Mouse (Mus musculus) 3134 (cell line): ENCODE results near the gene Adig.

Experiments used
- DNase-seq: peaks from one replicate; pipeline ENCODE4 v3.0.0-alpha.2; 2011; ENCODE audit warnings: low spot score; ENCODE audit not compliant: insufficient read length; ENCODE audit errors: extremely low read depth

The Adig gene

DNA sequence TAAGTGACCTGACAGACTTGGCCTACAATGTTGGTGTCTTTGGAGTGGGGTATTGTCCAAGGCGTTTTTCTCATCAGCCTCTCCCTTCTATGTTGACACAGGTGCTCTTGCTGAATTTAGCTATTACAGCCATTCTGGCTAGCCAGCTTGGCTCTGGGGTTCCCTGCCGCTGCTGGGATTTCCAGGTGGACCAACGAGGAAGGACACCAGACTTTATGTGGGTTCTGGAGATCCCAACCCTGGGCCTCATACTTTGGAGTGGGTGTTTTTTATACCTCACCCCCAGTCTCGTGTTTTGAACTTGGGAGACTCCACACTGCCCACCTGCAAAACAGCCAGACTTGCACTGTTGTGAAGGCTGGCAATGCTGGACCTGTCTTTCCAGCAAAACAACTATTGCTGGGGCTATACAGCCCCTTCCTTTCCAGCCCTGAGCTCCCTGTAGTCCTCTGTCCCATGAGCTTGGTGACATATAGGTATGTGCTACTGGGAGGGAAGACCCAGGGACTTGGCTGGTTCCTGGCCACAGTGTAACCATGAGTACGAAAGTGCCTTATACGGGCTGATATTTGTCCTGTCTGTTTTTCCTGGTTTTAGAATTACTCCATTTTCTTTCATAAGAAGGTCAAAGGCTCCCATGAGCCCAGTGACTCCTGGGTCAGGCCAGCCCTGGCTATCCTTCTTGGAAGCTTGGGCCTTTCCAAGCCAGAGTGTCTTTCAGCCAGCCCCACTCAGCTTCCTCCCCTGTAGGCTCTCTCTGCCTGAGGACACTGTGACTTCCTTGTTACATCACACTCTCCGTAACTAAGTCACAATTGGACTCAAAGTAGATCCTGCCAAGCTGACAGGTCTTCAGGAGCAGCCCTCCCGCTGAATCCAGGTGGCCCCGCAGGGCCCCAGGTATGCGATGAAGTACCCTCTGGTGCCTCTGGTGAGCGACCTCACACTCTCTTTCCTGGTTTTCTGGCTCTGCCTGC is at the start of gene Adig:
Gene Adig (plus strand): TSS at position 777 of the 977 bp plus-strand sequence.
- no peak for DNase-seq

DNA sequence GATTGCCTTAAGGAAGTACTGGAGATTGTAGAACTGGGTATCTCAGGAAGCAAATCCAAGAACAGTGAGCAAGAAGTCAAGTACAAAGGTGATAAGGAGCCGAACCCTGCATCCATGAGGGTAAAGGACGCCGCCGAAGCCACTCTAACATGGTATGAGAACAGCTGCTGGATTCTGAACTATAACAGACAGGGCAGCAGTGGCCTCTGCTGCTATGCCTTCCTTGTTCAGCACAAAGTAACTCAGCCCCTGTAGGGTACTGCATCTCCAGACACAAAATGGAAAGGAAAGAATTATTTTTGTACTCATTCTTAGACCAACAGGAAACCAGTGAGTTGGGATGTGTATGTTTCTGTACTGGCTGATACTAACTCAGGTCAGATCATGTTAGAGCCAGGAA is 46.0 kb upstream of the Adig start:
- no peak for DNase-seq

DNA sequence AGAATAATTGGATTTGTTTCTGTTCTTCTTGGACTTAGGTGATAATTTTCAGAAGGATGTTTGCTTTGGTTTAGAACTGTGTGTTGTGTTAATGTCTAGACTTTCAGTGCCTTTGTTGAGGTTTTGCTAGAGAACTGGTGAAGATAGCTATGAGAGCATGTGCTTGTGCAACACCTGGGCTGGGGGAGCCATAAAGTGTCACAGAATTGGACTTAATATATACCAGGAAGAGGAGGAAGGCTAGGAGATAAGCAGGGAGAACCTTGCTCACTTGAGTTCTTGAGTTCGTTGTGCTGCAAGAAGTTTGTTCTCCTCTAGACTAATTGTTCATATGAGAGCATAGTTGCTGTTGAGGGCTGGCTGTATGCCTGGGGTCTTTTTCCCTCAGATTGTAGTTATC is 44.8 kb upstream of the Adig start:
- DNase-seq: no peak

DNA sequence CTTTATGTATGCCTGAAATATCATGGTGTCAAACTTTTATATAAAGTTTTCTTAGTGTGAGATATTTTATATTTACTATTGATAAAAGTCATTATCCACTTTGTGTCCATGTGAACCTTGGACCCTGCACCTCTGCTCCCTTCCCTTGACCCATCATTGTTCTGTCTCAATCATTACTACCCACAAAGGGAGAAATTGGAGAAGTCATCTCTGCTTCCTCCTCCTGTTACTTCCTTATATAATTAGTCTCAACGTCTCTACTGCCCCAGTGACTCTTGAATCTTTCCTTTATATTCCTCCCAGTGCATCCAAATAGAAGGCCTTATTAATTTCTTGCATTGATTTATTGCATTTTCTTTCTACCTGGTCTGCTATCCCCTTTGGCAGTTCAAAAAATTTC is 40.0 kb upstream of the Adig start:
- DNase-seq: no peak

DNA sequence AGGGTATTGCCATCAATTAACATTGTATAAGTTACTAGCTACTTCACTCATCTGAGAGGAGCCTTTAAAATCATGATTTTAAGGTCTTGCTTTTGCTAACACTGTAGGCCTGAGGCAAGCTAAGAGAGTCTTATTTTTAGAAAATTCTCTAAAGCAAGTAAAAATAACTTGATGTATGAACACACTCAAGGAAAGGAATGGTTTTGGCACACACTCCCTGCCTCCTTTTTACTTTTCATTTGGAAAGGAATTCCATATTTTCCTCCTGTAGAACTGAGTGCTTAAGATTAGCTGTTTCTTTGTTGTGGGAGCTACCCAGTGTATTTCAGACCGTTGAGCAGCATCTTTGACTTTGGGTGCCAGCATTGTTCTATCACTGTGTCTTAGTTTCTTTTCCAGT is 28.3 kb upstream of the Adig start:
- no peak for DNase-seq

DNA sequence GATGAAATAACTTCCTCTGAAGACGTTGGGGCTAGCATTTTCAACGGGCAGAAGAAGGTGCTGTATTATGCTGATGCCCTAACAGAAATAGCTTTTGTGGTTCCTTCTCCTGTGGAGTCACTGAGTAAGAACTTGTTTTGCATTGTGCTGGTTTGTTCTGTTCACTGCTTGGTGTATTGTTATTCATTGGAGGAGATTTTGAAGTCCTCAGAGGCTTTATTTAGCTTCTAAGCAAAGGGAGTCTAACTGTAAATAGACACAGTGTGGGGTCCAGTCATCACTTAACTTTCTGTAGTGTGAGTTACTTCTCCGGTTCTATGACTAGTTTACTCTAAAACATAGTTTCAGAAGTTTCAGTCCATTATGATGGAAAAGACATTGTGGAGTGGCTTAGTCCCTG is 24.8 kb upstream of the Adig start:
- no peak for DNase-seq

DNA sequence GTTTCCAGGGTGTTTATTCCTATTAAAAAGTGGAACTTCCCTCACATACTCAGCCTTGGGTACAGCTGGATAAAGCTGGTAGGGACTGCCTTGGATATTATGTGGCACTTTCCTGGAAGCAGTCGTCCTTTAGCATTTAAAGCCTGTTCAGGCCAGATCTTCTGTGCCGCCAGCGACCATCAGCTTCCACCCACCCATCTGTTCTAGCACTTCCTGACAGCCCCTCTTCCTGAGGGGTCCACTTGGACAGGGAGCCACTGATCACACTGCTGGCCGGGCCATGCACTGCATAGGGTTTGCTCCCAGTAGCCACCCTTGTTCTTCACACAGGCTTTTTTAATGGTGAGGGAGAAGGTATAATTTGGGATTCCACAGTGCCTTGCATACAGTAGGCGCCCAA is 4.0 kb upstream of the Adig start:
- no peak for DNase-seq

DNA sequence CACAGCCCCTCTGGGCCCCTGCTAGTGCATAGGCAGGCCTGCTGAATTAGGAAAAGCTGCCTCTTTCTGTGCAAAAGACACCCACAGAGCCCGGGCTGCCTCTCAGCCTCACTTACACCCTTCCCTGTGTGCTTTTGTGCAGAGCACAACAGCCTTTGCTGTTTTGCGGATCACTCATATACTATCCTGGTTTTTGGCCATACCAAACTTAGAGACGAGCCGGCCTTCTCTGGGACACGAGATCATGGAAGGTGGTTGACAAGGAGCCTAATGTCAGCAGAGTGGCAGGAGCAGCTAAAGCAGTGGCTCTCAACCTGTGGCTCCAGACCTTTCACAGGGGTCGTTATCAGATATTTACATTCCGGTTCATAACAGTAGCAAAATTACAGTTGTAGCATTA is 814 bp downstream of the Adig start:
- no peak for DNase-seq

DNA sequence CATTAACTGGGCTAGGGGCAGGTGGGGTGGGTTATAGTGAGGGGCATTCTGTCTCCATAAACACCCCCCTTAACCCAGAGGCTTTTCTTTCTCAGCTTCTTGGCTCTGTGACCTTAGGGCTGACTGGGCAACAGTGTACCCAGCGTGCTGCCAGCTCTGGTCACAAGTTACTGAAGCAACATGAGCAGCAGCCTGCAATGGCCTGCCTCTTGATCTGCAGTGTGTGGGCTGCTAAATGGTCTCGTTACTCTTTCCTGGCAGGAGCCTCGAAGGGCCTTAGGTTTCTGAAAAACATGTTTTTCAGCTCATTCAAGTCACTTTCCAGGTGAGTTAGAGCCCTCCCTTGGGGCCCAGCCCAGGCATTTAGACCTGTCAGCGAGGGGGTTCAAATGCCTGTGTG is 1.3 kb downstream of the Adig start:
- no peak for DNase-seq

DNA sequence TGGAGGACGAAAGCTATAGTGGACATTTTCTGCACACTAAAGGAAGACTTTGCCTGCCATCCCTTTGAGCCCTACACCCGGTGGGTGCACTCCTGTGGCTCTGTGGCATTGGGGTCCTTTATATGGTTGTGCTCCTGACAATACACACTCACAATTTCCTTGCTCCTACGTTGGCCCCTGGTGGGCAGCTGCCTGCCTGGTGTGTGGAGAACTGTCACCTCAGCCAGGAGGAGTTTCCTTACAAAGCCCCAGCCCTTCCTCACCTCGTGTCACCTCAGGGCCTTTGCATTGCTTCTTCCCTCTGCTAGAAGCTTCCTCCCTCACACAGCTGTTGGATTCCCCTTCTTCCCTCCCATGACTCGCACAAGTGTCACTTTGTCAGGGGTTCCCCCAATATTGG is 4.1 kb downstream of the Adig start:
- DNase-seq: no peak

DNA sequence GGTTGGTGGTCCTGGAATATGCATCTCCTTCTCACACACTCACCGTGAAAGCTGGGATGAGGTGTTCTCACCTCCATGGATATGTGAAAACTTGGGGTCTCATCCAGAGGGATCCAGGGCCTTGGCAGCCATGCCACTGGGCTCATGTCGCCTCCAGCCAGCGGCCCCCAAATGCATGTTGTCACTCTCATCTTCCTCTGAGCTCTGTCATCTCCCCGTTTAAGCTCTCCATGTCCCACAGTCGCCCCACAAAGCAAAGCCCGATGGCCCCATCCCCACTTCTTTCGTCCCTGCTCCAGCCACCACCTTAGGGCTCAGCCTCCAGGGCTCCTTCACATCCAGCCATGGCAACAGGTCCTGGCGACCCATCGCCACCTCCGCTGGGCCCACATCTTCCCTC is 4.6 kb downstream of the Adig start:
- no peak for DNase-seq

DNA sequence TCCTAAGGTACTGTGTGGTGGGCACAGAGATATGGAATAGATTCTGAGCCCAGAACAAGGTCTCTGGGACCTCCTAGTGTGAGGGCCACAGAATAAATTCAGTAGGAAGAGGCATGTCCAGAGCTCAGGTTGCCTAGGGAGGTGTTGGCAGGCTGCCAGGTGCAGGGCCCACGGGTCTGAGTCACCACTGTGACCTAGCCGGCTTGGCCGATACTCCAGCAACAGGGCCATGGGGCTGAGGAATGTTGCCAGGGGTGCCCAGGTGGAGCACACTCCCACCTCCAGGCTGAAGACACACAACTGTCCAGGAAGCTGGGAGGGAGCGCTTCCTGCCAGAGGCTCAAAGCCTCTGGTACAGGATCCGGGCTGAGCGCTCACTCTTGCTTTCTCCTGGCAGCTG is 8.3 kb downstream of the Adig start:
- peak; percentile 89 for DNase-seq

DNA sequence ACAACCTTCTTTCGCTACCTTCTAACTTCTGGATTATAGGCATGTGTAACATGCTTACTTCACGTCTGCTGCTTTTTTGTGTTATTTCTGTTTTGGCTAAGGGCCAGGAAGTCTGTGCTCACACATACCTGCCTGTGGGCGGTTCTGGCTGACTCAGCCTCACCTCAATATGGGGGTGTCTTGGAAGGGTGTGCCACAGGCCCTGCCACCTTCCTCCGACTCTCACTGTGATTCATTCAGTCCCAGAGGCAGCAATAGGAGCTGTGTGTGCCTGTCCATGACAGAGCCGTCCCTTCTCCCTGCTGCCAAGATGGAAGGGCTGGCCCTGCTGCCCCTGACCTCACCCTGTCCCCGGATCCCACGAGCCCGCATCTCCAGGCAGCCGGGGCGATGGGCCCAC is 10.1 kb downstream of the Adig start, which contains the start of gene Arhgap40:
Gene Arhgap40 (plus strand): TSS at position 269 of the 400 bp plus-strand sequence.
- DNase-seq: no peak

DNA sequence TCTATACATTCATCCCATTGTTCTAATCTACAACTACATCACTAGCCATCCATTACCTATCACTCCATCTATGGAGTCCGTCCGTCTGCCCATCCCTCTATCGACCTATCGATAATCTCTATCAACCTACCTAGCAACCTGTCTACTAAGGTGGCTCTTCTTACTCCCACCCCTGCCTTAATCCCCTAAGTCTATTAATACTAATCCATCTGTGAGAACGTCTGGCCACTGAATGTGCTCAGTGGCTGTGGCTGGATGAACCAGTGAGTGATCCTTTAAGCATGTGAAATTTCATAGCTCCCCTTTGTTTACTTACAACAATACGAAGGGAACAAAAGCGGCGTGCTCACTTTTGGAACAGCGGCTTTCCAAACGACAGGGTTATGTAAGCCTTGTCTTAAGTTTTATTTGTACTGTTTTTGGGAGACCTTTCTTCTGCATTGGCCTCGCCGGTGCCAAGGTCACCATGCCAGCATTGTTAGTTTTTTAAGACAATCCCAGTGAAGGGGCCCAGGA is 11.5 kb downstream of the Adig start:
- no peak for DNase-seq

DNA sequence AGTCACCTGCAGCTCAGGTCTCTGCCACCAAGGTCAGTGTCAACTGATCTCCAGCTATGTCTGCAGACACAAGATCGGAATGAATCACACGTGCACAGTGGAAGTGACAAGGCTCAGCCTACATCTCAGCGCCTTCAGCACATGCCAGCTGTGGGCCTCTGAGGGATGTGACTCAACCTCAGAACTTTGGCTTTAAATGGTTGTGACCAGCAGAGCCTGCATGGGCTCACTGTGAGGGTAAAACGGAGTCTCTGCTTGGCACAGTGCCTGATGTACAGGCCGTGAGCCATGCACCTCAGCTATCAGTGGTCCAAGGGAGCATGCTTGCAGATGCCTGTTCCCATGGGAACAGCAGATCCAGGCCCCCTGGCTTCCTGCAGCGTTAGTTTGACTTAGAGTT is 16.2 kb downstream of the Adig start:
- DNase-seq: no peak

DNA sequence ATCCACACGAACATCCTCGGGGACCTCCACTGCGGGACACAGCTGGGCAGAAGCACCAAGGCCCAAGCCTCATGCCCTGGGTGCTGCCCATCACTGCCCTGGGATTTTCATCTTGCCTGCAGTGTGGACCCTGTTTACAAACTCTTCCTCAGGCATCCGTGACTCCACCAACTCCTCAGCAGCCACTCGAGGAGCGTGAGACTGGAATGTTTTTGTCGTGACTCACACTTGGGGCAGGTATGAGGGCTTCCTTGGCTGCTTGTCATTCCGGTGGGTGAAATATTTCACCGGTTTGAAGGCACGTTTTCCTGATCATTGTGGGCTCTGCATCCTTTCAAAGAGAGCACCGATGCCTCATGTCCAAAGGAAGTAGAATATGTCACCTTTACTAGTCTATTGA is 16.7 kb downstream of the Adig start:
- no peak for DNase-seq

DNA sequence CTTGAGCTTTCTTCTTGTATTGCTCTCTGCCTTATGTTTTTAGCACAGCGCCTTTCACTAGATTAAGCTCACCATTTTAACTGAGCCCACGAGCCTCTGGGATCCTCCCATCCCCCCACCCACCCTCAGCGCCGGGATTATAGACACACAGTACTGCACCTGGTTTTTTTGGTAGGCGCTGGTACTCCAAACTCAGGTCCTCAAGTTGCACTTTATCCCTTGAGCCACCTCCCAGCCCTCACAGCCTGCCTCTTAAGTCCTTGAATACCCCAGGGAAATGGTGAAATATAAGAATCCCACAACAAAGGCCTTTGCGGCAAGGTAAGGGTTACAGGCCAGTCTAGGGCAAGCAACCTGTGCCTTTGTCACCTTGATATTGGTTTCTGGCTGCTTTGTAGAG is 17.4 kb downstream of the Adig start:
- no peak for DNase-seq

DNA sequence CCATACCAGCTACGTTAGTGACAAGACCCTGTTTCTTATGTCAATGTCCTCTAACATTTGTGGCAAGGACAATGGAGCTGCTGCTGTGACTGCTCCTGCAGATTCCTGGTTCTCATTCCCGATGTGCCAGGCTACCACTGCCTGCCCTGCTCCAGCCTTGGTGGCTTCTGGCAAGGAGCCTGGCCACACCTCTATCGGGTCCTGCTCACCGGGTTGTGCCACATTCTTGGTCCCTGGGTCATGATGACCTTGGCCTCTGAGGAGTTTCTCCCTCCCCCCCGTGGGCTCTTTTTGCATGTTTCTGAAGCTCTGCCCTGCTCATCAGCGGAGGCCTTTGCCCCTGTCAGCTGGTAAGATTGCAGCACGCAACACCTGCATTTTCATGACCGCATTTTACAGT is 20.6 kb downstream of the Adig start:
- DNase-seq: peak; percentile 73

DNA sequence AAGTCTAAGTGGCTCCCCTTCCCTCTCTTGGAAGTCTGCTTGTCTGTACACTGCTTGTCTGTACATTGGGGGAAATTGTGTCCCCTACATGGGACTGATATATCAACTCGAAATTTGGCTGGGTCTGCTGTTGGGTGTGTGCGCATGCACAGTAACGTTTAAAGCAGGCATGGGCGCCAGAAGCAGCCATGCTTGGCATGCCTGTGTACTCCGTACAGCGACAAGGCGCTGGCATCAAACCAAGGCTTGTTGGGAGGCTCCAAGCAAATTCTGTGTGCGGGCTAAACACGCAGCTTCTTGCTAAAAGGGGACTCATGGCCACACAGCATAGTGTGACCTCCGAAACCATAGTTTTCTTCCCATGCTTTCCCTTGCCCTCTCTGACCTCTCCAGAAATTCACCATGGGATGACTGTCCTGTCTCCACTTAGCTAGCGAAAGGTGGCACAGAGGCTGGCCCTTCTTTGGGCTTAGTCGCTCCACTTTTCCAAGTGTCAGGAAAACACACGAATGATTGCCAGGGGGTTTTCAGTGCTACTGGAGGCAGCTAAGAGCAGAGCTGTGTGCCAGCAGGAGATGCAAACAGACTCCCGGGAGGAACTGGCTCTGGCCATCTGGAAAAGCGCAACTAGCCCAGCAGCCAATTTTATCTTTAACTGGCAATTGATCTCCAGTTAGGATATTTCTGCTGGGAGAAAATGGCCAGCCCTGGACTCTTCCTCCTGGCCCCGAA is 21.9 kb downstream of the Adig start:
- DNase-seq: no peak

DNA sequence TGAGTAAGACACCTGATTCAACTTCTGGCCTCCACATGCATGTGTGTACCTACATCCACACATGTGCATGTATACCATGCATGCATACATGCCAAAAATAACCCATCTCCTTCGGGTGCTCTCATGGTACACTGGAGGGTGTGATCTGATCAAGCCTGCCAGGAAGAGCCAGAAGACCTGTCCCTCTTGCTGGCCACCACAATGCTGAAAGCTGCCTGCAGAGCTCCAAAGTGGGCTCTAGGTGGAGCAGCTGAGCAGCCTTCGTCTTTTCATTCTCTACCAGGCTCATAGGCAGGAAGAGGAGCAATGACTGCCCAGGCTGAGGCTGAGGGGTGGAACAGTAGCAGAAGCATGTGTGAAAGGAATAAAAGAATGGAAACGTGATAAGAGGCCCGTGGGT is 31.7 kb downstream of the Adig start:
- DNase-seq: peak; percentile 36

DNA sequence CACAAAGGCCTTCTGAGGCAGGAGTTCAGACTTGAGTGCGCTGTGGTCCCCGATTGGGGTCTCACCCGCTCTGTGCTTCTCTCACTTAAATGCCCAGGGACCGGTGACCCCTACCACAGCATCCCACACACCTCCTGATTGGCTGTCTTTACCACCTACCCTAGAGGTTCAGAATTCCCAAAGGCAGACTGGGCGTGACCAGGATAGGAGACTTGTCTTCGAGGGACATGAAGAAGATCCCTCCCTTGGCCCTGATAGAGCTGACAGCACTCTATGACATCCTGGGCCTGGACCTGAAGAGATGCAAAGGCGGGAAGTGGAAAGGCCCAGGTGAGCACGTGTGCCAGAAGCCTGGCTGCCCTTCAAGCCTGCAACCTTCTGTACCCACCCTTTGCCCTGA is 32.1 kb downstream of the Adig start:
- no peak for DNase-seq
